Mouse (Mus musculus): ENCODE results near the gene Olfr1245.
"Not testable (repeated sequence)": the region's sequence is repeated elsewhere in the genome, so short reads cannot be mapped to it uniquely, and the experiment has no call there.

The Olfr1245 gene

GRCm38 (mm10) chr2:89578347-89578746, at the start of gene Olfr1245:
Gene Olfr1245 (minus strand): TSS chr2:89578447.
- no peak for DNase-seq (ENCODE audit: low read depth, low spot score)

- DNase-seq (ENCODE audit: low read depth, low spot score) = not testable (repeated sequence)
Measured at GRCm38 (mm10) chr2:89618145-89618544, 39.9 kb upstream of the Olfr1245 start, which contains the start of gene Olfr1248. Gene Olfr1248 (minus strand): TSS chr2:89618245.

- no peak for DNase-seq (ENCODE audit: low read depth, low spot score)
Measured at GRCm38 (mm10) chr2:89614030-89614429, 35.8 kb upstream of the Olfr1245 start, which contains the start of gene Olfr1247. Gene Olfr1247 (minus strand): TSS chr2:89614130.

- DNase-seq (ENCODE audit: low read depth, low spot score) = no peak
Measured at GRCm38 (mm10) chr2:89593057-89593456, 14.8 kb upstream of the Olfr1245 start, which contains the start of gene Olfr1246. Gene Olfr1246 (minus strand): TSS chr2:89593157.

GRCm38 (mm10) chr2:89562706-89563105, 15.5 kb downstream of the Olfr1245 start:
- DNase-seq (ENCODE audit: low read depth, low spot score) = not testable (repeated sequence)

- peak; percentile 20 for DNase-seq (ENCODE audit: low read depth, low spot score)
Measured at GRCm38 (mm10) chr2:89544516-89544915, 33.7 kb downstream of the Olfr1245 start.

- peak; percentile 67 for DNase-seq (ENCODE audit: low read depth, low spot score)
Measured at GRCm38 (mm10) chr2:89539923-89540322, 38.3 kb downstream of the Olfr1245 start.

- DNase-seq (ENCODE audit: low read depth, low spot score) = no peak
Measured at GRCm38 (mm10) chr2:89531387-89531786, 46.9 kb downstream of the Olfr1245 start, which contains the start of gene Olfr1243. Gene Olfr1243 (minus strand): TSS chr2:89531487.
